Comparison of ENCODE assay signal across 10 mouse cellular contexts in genomic region chr17:75027358-75028131, GRCm38 (mm10). TPM values are rescaled to one million over a fixed set of nuclear protein-coding genes. Genes with fewer than 3 reads are reported as not detected.
DNase-seq lines count a peak whose midpoint lies in the region; ATAC-seq and TF ChIP-seq lines count a peak whose summit lies in the region.
"Had no signal": no experiment of that assay in that cellular context is flagged by ENCODE, and none has a peak within 500 bp of the region (broad histone marks: within the 10 kb centered on the region; RNA-seq: fewer than 3 reads in every experiment).

No protein-coding gene starts in this region.

- peaks cover 13% of the 10 kb centered on the region; the same call in 1 of the 2 replicates for H3K4me1 ChIP-seq in embryonic facial prominence, embryonic 14.5 days (ENCODE audit: control insufficient read depth, insufficient read depth, low read length)
- H3K4me1 ChIP-seq in embryonic facial prominence, embryonic 10.5 days = peaks cover 17% of the 10 kb centered on the region
- peaks cover 9% of the 10 kb centered on the region; the same call in 1 of the 2 replicates for H3K4me1 ChIP-seq in stomach, embryonic 14.5 days (ENCODE audit: control insufficient read depth, insufficient read depth, low read length)
- no peaks in the 10 kb centered on the region for H3K4me1 ChIP-seq in stomach, postnatal 0 days (replicated peaks; ENCODE audit: control insufficient read depth, insufficient read depth)
- H3K4me1 ChIP-seq: midbrain, embryonic 12.5 days had no signal

- H3K9me3 ChIP-seq in embryonic facial prominence, embryonic 14.5 days (ENCODE audit: control insufficient read depth, low read length) = no peaks in the 10 kb centered on the region
- H3K9me3 ChIP-seq in embryonic facial prominence, embryonic 10.5 days = no peaks in the 10 kb centered on the region
- H3K9me3 ChIP-seq in stomach, embryonic 14.5 days (ENCODE audit: control insufficient read depth, low read depth, low read length) = no peaks in the 10 kb centered on the region
- no peaks in the 10 kb centered on the region for H3K9me3 ChIP-seq in stomach, postnatal 0 days (ENCODE audit: control insufficient read depth, low read length)
- H3K9me3 ChIP-seq: limb, embryonic 15.5 days; midbrain, embryonic 12.5 days had no signal

- H3K4me2 ChIP-seq in embryonic facial prominence, embryonic 14.5 days (ENCODE audit: low read depth, low read length) = no peak overlapping the region
- no peak overlapping the region for H3K4me2 ChIP-seq in stomach, embryonic 14.5 days (replicated peaks; ENCODE audit: low read depth, low read length)
- no peak overlapping the region for H3K4me2 ChIP-seq in stomach, postnatal 0 days (replicated peaks; ENCODE audit: low read depth)
- H3K4me2 ChIP-seq: limb, embryonic 15.5 days; midbrain, embryonic 12.5 days had no signal

- peak; percentile 55 for ATAC-seq in embryonic facial prominence, embryonic 14.5 days (ENCODE audit: low read depth)
- ATAC-seq in stomach, embryonic 14.5 days (ENCODE audit: insufficient number of reproducible peaks, insufficient read depth, low FRiP score, low read depth) = no peak
- ATAC-seq in stomach, postnatal 0 days (ENCODE audit: low FRiP score, low TSS enrichment) = no peak

- intact Hi-C loops in heart, postnatal 36 days (cut with DNase I) = loop anchor here (2.0 kb wide), 1 partner anchor 21 kb away; no protein-coding TSS in a partner anchor

- no peaks in the 10 kb centered on the region for H3K27me3 ChIP-seq in embryonic facial prominence, embryonic 14.5 days (replicated peaks; ENCODE audit: control insufficient read depth, insufficient read depth, low read length)
- H3K27me3 ChIP-seq in embryonic facial prominence, embryonic 10.5 days (replicated peaks; ENCODE audit: low read depth, poor library complexity, severe bottlenecking) = no peaks in the 10 kb centered on the region
- H3K27me3 ChIP-seq in stomach, embryonic 14.5 days (ENCODE audit: control insufficient read depth, insufficient read depth, low read length) = no peaks in the 10 kb centered on the region
- H3K27me3 ChIP-seq in stomach, postnatal 0 days (ENCODE audit: control insufficient read depth, insufficient read depth, low read length) = no peaks in the 10 kb centered on the region
- H3K27me3 ChIP-seq: limb, embryonic 15.5 days; midbrain, embryonic 12.5 days had no signal

- TF ChIP-seq EP300 in stomach, postnatal 0 days (optimal IDR thresholded peaks at IDR 0.05) = no peak

- no peak overlapping the region for H3K9ac ChIP-seq in embryonic facial prominence, embryonic 14.5 days (ENCODE audit: low read depth, low read length)
- no peak overlapping the region for H3K9ac ChIP-seq in stomach, embryonic 14.5 days (replicated peaks; ENCODE audit: low read depth, low read length)
- no peak overlapping the region for H3K9ac ChIP-seq in stomach, postnatal 0 days (ENCODE audit: low read length)
- H3K9ac ChIP-seq: limb, embryonic 15.5 days; midbrain, embryonic 12.5 days had no signal

- no peak overlapping the region for H3K4me3 ChIP-seq in embryonic facial prominence, embryonic 14.5 days (ENCODE audit: low read depth, low read length)
- no peak overlapping the region for H3K4me3 ChIP-seq in embryonic facial prominence, embryonic 10.5 days
- H3K4me3 ChIP-seq in stomach, embryonic 14.5 days (ENCODE audit: low read depth, low read length) = no peak overlapping the region
- no peak overlapping the region for H3K4me3 ChIP-seq in stomach, postnatal 0 days (ENCODE audit: low read depth, low read length)
- H3K4me3 ChIP-seq: limb, embryonic 15.5 days; midbrain, embryonic 12.5 days had no signal

- WGBS in embryonic facial prominence, embryonic 14.5 days = 72% methylated on average over 12 of the region's 12 CpGs
- WGBS in embryonic facial prominence, embryonic 10.5 days = 84% methylated on average over 12 of the region's 12 CpGs
- 71% methylated on average over 12 of the region's 12 CpGs for WGBS in stomach, embryonic 14.5 days
- WGBS in stomach, postnatal 0 days = 69% methylated on average over 12 of the region's 12 CpGs

- H3K27ac ChIP-seq in embryonic facial prominence, embryonic 14.5 days (replicated peaks; ENCODE audit: low read depth, low read length) = no peak overlapping the region
- H3K27ac ChIP-seq in embryonic facial prominence, embryonic 10.5 days (replicated peaks) = no peak overlapping the region
- H3K27ac ChIP-seq in stomach, embryonic 14.5 days (ENCODE audit: low read length) = peak overlapping the region; percentile 33; the same call in 1 of the 2 replicates
- no peak overlapping the region for H3K27ac ChIP-seq in stomach, postnatal 0 days (replicated peaks)
- H3K27ac ChIP-seq: limb, embryonic 15.5 days; midbrain, embryonic 12.5 days had no signal

- no peaks in the 10 kb centered on the region for H3K36me3 ChIP-seq in embryonic facial prominence, embryonic 14.5 days (ENCODE audit: control insufficient read depth, insufficient read depth, low read length)
- no peaks in the 10 kb centered on the region for H3K36me3 ChIP-seq in embryonic facial prominence, embryonic 10.5 days (replicated peaks)
- no peaks in the 10 kb centered on the region for H3K36me3 ChIP-seq in stomach, embryonic 14.5 days (ENCODE audit: control insufficient read depth, insufficient read depth, low read length)
- no peaks in the 10 kb centered on the region; the same call in 1 of the 2 replicates for H3K36me3 ChIP-seq in stomach, postnatal 0 days (ENCODE audit: control insufficient read depth, insufficient read depth, low read length)
- H3K36me3 ChIP-seq: midbrain, embryonic 12.5 days had no signal

- no peak for TF ChIP-seq CTCF in stomach, postnatal 0 days (IDR thresholded peaks at IDR 0.05; ENCODE audit: low read depth)

- DNase-seq in embryonic facial prominence, embryonic 14.5 days (ENCODE audit: low spot score) = no peak
- no peak for DNase-seq in embryonic facial prominence, embryonic 10.5 days (ENCODE audit: low spot score)
- no peak for DNase-seq in stomach, postnatal 0 days (ENCODE audit: low spot score)
- peak; percentile 68 to 80 for DNase-seq in heart, postnatal 36 days
- DNase-seq in skeletal muscle tissue, adult 2 months (ENCODE audit: low read depth, low spot score) = peak; percentile 73
- DNase-seq in spleen, postnatal 14 days (ENCODE audit: low spot score in 2 of 2) = no peak
- DNase-seq in kidney, postnatal 36 days = no peak

RNA-seq across cellular contexts. Expression of gene Ltbp1, which starts 22.2 kb away (rescaled TPM):
- polyA plus RNA-seq in embryonic facial prominence, embryonic 14.5 days (2014; fragmentation: Nextera tagmentation; extraction: Ambion mirVana) = 53.9 and 60.7 TPM in 2 replicates
- 7.0 and 8.5 TPM in 2 replicates for polyA plus RNA-seq in embryonic facial prominence, embryonic 10.5 days (2016; fragmentation: Nextera tagmentation; extraction: Ambion mirVana)
- polyA plus RNA-seq in stomach, embryonic 14.5 days (2014; fragmentation: Nextera tagmentation; extraction: Ambion mirVana) = 49.3 and 49.4 TPM in 2 replicates
- polyA plus RNA-seq in stomach, postnatal 0 days (2015; fragmentation: Nextera tagmentation; extraction: Ambion mirVana) = 16.2 and 17.7 TPM in 2 replicates
- total RNA-seq in heart, postnatal 36 days (2021) = 10 to 100 TPM; 41.1 to 46.2 TPM

Comparison
In these comparisons a context has a peak if more than half of its experiments do, and no peak if none do; other contexts are left out.
1. DNase-seq: peak in heart, postnatal 36 days (2 of 2) and skeletal muscle tissue, adult 2 months (single experiment); none in embryonic facial prominence, embryonic 14.5 days (single experiment), embryonic facial prominence, embryonic 10.5 days (single experiment), stomach, postnatal 0 days (single experiment), spleen, postnatal 14 days (0 of 2) and kidney, postnatal 36 days (0 of 2).